Mouse (Mus musculus) R1 (cell line): ENCODE results near the gene Atxn7l3.

Experiments used
- DNase-seq: peaks from one replicate; pipeline ENCODE4 v3.0.0-alpha.2; 2018; ENCODE audit warnings: low read depth, low spot score

Gene Atxn7l3

GRCm38 (mm10) chr11:102263211-102263610 is 33.2 kb downstream of the Atxn7l3 start:
- DNase-seq = no peak

GRCm38 (mm10) chr11:102258521-102258920 is 37.9 kb downstream of the Atxn7l3 start:
- DNase-seq = peak; percentile 80

GRCm38 (mm10) chr11:102258095-102258494 is 38.3 kb downstream of the Atxn7l3 start:
- DNase-seq = no peak

GRCm38 (mm10) chr11:102257514-102257913 is 38.9 kb downstream of the Atxn7l3 start:
- peak; percentile 62 for DNase-seq

- DNase-seq = peak; percentile 76
These were observed 46.9 kb downstream of the Atxn7l3 start for GRCm38 (mm10) chr11:102249351-102250090.

- DNase-seq = peak; percentile 98
These were observed 47.7 kb downstream of the Atxn7l3 start, which contains the start of gene BC030867 for GRCm38 (mm10) chr11:102248630-102249230. BC030867 (plus strand) TSS chr11:102248882.

- peak; percentile 46 for DNase-seq
These were observed 49.6 kb downstream of the Atxn7l3 start for GRCm38 (mm10) chr11:102246871-102247270.

- no peak for DNase-seq
These were observed 50.2 kb downstream of the Atxn7l3 start for GRCm38 (mm10) chr11:102246273-102246635.

GRCm38 (mm10) chr11:102245581-102246272 is 50.7 kb downstream of the Atxn7l3 start:
- no peak for DNase-seq

GRCm38 (mm10) chr11:102244926-102245449 is 51.4 kb downstream of the Atxn7l3 start:
- DNase-seq = peak; percentile 70

GRCm38 (mm10) chr11:102241874-102242273 is 54.6 kb downstream of the Atxn7l3 start:
- DNase-seq = peak; percentile 76

- no peak for DNase-seq
These were observed 55.2 kb downstream of the Atxn7l3 start for GRCm38 (mm10) chr11:102241246-102241645.

- no peak for DNase-seq
These were observed 55.8 kb downstream of the Atxn7l3 start for GRCm38 (mm10) chr11:102240636-102241035.
